Mouse (Mus musculus) cerebellum, adult 2 months (tissue): ENCODE results near the gene Ephx1. TPM values are rescaled to one million over a fixed set of nuclear protein-coding genes. Genes with fewer than 3 reads are reported as not detected.

Experiments
- DNase-seq, 2 experiments: peaks; one replicate each; pipeline ENCODE4 v3.0.0; 2021
- H3K27ac ChIP-seq: fragments of 200-500 bp; 2 replicates; pipeline ENCODE4 v1.5.1; 2012; ENCODE audit warnings: low read length, control low read depth, inconsistent platforms; ENCODE audit not compliant: insufficient read depth
- H3K27me3 ChIP-seq: fragments of 200-500 bp; 2 replicates; pipeline ENCODE4 v1.6.1; 2012; ENCODE audit warnings: inconsistent platforms, mild to moderate bottlenecking, low read length, moderate library complexity; ENCODE audit not compliant: control insufficient read depth, insufficient read depth
- H3K4me1 ChIP-seq: fragments of 200-500 bp; 2 replicates; pipeline ENCODE4 v1.6.1; 2011; ENCODE audit warnings: low read length; ENCODE audit not compliant: control insufficient read depth, insufficient read depth
- H3K4me3 ChIP-seq: fragments of 200-500 bp; replicated peaks from 2 replicates; pipeline ENCODE3; 2011; ENCODE audit warnings: mild to moderate bottlenecking, low read depth, low read length, control low read depth; ENCODE audit not compliant: insufficient read depth
- CTCF ChIP-seq: fragments of 200-500 bp; IDR thresholded peaks from 2 replicates; pipeline ENCODE4 v1.5.1; 2011; ENCODE audit warnings: low read depth, mild to moderate bottlenecking, control low read depth, low read length, moderate library complexity, borderline replicate concordance; ENCODE audit not compliant: insufficient read depth
- POLR2A ChIP-seq: fragments of 200-500 bp; IDR thresholded peaks from 2 replicates; pipeline ENCODE4 v1.6.1; 2011; ENCODE audit warnings: low read length, control low read depth, borderline replicate concordance; ENCODE audit not compliant: insufficient read depth
- WGBS: fragments of 180-500 bp; shearing (Covaris S2); methylation state at CpG from one replicate; pipeline ENCODE4 v1.1.7; 2018; 5-methylcytosine and 5-hydroxymethylcytosine counted together
- polyA plus RNA-seq: library from polyadenylated mRNA; depleted of rRNA; stranded (reverse); fragments of >200 nt; gene quantifications from 2 replicates; pipeline ENCODE4 v1.2.3, GENCODE M21; 2012

The Ephx1 gene
- polyA plus RNA-seq, 1 experiment, result 54.8 TPM

DNA sequence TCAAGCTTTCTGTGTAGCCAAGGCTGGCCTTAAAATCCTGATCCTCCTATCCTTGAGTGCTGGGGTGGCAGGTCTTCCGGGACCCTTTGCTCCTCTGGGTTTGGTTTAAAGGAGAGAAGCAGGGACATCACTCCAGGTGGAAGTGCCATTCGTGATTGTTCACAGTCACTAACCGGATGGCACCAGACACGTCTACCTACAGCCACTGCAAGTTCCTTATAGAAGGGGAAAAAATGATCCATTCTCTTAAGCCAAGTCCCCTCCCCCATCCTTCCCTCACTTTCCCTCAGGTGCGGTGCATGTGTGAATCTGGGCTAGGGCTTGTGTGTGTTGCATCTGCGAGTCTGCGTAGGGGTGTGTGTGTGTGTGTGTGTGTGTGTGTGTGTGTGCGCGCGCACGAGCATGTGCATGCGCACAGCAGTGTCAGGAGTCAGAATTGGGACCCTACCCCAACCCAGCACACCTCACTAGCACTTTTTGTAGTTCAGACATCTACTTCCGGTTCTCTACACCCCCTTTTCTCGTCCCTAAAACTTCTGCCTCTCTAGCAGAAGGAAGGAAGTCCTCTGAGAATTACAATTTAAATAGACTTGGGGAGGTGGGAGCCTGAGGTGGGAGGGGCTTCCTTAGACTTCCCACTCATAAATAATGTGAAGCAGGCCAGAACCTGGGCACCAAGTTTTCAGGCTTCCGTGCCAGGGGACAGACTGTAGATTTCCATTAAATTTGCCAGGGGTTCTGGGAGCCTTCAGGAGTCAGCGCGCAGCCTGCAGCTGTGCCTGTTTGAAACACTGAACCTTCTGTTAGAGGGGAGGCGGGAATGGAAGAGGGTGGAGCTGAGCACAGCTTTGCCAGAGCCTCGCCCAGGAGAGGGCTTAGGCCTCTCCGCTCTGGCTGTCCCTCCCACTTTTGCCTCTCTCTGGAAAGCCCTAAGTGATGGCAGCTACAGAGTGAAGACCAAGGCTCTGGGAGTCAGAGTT lies 75.4 kb downstream of the Ephx1 start:
- TF ChIP-seq POLR2A, result no peak
- TF ChIP-seq CTCF, result no peak
- 44% methylated on average over 20 of the region's 20 CpGs for WGBS
- peak in 1 of 2 experiments; percentile 20 for DNase-seq
- Histone ChIP-seq H3K4me1 (no peaks in the 10 kb centered on the region), H3K27me3 (no peaks in the 10 kb centered on the region), H3K27ac (peak overlapping the region; percentile 41; the same call in 1 of the 2 replicates), H3K4me3 (no peak overlapping the region)

DNA sequence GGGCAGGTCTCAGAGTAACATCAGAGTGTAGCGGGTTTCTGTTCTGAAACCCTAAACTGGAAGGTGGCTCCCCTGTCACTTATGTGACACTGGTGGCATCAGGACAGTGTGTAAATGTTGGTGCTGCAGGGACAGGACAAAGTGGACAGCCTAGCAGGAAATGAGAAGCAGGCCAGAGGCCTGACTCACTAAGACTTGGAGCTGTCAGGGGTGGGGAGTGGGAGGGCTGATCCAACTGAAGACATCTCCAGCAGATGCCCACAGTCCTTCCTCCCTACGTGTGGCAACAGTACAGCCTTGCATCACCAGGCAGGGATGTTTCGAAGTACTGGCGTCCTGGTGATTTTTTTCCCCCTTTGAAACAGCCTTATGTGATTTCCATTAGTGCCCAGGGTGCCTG lies 76.2 kb downstream of the Ephx1 start:
- Histone ChIP-seq H3K4me1 (no peaks in the 10 kb centered on the region), H3K27me3 (no peaks in the 10 kb centered on the region), H3K27ac (peak overlapping the region; percentile 41; the same call in 1 of the 2 replicates), H3K4me3 (no peak overlapping the region)
- WGBS, result 82% methylated on average over 4 of the region's 4 CpGs
- no peak for DNase-seq
- no peak for TF ChIP-seq POLR2A
- TF ChIP-seq CTCF, result no peak

DNA sequence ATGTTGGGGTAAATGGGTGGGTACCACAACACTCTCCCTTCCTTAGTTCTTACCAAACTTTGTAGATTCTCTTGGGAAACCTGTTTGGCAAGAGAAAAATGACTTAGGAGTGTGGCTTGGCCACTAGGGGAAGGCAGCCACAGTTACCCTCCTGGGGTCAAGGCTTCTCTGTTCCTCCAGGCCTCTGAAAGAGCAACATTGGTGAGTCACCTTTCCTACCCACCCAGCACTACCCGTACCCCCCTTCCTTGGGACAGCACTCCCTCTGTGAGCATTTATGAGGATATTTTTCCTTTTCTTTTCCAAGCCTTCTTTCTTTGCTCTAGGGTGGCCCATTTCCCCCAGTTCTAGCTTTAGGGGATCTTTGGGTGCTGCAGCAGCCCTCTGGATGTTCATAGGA lies 76.8 kb downstream of the Ephx1 start:
- DNase-seq, result no peak
- no peak for TF ChIP-seq POLR2A
- no peak for TF ChIP-seq CTCF
- no peak overlapping the region for H3K27ac ChIP-seq
- 78% methylated on average over 1 of the region's 1 CpGs for WGBS
- H3K4me3 ChIP-seq, result no peak overlapping the region
- H3K4me1 ChIP-seq, result no peaks in the 10 kb centered on the region
- H3K27me3 ChIP-seq, result no peaks in the 10 kb centered on the region

DNA sequence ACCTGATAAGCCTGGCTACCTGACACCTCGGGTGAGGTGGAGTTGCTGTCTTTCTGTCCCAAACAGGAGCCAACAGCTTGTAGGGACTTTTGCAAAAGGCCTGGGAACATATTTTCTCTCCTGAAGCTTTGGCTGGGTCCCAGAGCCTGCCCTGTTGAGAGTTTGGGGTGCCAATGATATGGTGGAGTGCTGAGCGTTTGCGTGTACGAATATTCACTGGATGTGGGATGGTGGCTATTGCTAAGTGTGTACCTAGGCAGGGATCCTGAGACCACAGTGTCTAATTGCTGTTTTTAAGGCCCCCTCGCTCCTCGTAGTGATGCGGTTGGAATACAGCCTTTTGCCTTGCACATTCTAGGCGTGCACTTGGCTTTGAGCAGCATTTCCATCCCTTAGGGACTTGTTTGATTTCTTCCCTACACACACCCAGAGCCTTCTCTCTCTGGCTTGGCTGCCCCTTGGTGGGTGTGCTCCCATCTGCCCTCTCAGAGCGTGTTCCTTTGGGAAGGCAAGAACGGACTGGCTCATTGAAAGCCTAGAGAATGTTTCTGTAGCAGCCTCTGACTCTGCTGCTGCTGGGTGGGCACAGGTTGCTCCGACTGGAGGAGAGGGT lies 77.6 kb downstream of the Ephx1 start:
- 41% methylated on average over 11 of the region's 11 CpGs for WGBS
- H3K27ac ChIP-seq, result no peak overlapping the region
- no peaks in the 10 kb centered on the region for H3K27me3 ChIP-seq

DNA sequence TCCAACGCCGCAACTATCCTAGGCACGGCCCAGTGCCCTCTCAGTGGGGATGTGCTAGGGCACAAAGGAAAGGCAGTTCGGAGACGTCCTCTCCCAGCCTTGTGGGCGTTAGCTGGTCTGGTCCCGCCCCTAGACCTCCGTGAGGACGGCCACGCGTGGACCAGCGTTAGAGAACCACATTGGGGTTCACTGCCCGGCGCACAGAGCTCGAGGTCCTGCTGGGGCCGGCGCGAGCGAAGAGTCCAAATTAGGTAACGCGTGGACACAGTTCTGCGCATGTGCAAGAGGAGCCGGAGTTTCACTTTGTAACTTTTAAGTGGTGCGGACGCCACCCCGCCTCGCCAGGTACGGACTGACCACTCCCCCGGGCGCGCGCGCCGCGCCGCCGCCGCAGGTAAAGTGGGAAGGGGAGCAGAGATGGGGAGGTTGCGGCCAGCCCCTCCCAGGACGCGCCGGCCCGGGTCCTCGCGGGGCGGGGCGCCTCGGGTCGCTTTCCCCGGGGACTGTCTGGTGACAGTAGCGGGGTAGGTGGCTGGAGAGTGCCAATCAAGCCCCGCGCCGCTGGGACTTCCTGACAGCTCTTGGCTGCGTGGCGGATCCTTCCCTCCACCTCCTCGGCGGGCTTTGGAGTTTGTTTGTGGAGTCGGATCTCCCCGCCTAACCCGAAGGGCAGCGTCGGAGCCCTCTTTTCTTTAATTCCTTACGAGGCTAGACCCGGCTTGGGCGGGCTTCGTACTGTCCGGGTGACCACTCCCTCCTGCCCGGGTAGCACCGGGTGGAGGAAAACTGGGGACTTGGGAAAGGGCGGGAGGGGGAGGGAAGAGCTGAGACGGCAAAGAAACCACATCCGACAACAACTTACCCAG lies 78.3 kb downstream of the Ephx1 start, which contains the start of gene Tmem63a:
Gene Tmem63a, plus strand, starts transcription at position 179 of the 866 bp plus-strand sequence.
- Histone ChIP-seq H3K27ac (no peak within 1 kb of the TSS; the same call in 1 of the 2 replicates), H3K27me3 (no peaks in the 10 kb centered on the region), H3K4me1 (no peaks in the 10 kb centered on the region), H3K4me3 (peak within 1 kb of the TSS; percentile 53)
- under 1% methylated on average over 73 of the region's 73 CpGs for WGBS
- TF ChIP-seq POLR2A, result no peak
- TF ChIP-seq CTCF, result no peak
- DNase-seq, result peak; percentile 16 to 38

More for the DNA sequence above, 77.6 kb downstream of the Ephx1 start:
- no peak for TF ChIP-seq CTCF
- no peak for TF ChIP-seq POLR2A
- no peaks in the 10 kb centered on the region for H3K4me1 ChIP-seq
- DNase-seq, result no peak
- H3K4me3 ChIP-seq, result peak overlapping the region; percentile 53

DNA sequence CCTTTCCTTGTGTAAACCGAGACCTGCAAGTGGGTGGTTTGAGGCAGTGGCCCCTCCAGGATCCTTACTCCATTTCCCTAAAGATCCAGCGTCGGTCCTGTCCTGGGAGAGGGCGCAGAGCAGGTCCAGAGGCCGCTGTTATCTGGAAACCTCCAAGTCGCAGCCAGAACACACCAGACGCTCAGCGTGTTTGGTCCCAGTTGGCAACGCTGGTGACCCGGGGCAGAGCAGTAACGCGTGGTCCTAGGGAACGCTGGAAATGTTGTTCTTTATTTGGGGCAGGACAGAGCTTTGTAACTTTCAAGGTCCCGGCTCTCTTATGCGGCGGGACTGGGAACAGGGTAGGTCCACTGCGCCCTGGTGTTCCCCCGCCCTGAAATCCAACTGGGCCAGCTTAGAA lies 79.0 kb downstream of the Ephx1 start:
- 7% methylated on average over 18 of the region's 18 CpGs for WGBS
- DNase-seq, result no peak
- H3K27me3 ChIP-seq, result no peaks in the 10 kb centered on the region
- TF ChIP-seq CTCF, result no peak
- no peak for TF ChIP-seq POLR2A
- H3K4me1 ChIP-seq, result no peaks in the 10 kb centered on the region
- H3K4me3 ChIP-seq, result peak overlapping the region; percentile 53
- H3K27ac ChIP-seq, result no peak overlapping the region; the same call in 1 of the 2 replicates
